Mouse (Mus musculus) MEL (cell line): ENCODE measurements around the gene Chd3.

Experiments
- CTCF ChIP-seq, 3 experiments: IDR thresholded peaks in 2 of 3; conservative IDR thresholded peaks in 1 of 3; 2 replicates each; pipeline ENCODE4 v1.5.1; 2011 to 2012; ENCODE audit warnings: low read length in 3 of 3, low read depth in 2 of 3, mild to moderate bottlenecking in 2 of 3, improper control_type of control experiment in 1 of 3, inconsistent platforms in 1 of 3, mixed read lengths in 1 of 3, moderate library complexity in 1 of 3; ENCODE audit not compliant: control insufficient read depth in 1 of 3, insufficient read depth in 1 of 3, poor library complexity in 1 of 3, severe bottlenecking in 1 of 3
- EP300 ChIP-seq, 2 experiments: IDR thresholded peaks; 2 replicates each; pipeline ENCODE4 v1.6.1; 2011; ENCODE audit warnings: improper control_type of control experiment in 2 of 2, low read length in 2 of 2, low read depth in 1 of 2, mild to moderate bottlenecking in 1 of 2
- GATA1 ChIP-seq: IDR thresholded peaks from 2 replicates; pipeline ENCODE4 v1.6.1; 2011; ENCODE audit warnings: low read depth, low read length, improper control_type of control experiment
- MYB ChIP-seq: IDR thresholded peaks from 2 replicates; pipeline ENCODE4 v1.6.1; 2011; ENCODE audit warnings: mild to moderate bottlenecking, low read depth, low read length, improper control_type of control experiment
- NELFE ChIP-seq: IDR thresholded peaks from 2 replicates; pipeline ENCODE4 v1.6.1; 2011; ENCODE audit warnings: low read depth, low read length, improper control_type of control experiment
- POLR2A ChIP-seq, 2 experiments: IDR thresholded peaks; 2 replicates each; pipeline ENCODE4 v1.6.1; 2011 to 2012; ENCODE audit warnings: low read length in 2 of 2, mild to moderate bottlenecking in 2 of 2, control low read depth in 1 of 2, improper control_type of control experiment in 1 of 2, low read depth in 1 of 2, moderate library complexity in 1 of 2; ENCODE audit not compliant: control insufficient read depth in 1 of 2, insufficient read depth in 1 of 2, poor library complexity in 1 of 2
- TCF12 ChIP-seq: IDR thresholded peaks from 2 replicates; pipeline ENCODE4 v1.6.1; 2014; ENCODE audit warnings: low read depth, mild to moderate bottlenecking, inconsistent platforms, low read length, improper control_type of control experiment, moderate library complexity
- USF1 ChIP-seq: IDR thresholded peaks from 2 replicates; pipeline ENCODE4 v1.6.1; 2014; ENCODE audit warnings: low read depth, mild to moderate bottlenecking, inconsistent platforms, low read length, improper control_type of control experiment, moderate library complexity
- ZNF384 ChIP-seq: IDR thresholded peaks from 2 replicates; pipeline ENCODE4 v1.6.1; 2012; ENCODE audit warnings: low read depth, mild to moderate bottlenecking, inconsistent platforms, low read length, improper control_type of control experiment

DNA sequence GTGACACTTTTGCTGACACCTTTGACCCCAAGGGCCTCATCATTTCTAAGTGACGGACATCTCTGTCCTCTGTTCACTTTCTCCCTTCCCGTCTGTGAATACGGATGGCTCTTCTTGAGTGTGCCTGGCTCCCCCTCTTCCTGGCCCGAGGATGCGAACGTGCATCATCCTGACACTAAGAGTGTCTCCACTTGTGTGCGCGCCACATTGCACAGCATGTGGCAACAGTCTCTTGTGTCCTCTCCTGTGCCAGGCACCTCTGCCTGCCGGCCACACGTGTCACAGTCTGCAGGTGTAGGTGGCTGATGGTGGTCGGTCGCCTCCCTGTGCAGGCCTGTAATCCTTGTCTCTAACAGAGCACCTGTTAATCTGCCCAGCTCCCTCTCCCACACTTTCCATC is 2.4 kb upstream of the Chd3 start:
- TF ChIP-seq TCF12 (no peak), MYB (no peak), USF1 (no peak), GATA1 (no peak), NELFE (no peak), POLR2A (IDR thresholded peaks at IDR 0.05; ENCODE audit: control insufficient read depth in 1 of 2, insufficient read depth in 1 of 2, low read depth in 1 of 2, low read length in 2 of 2, poor library complexity in 1 of 2) (no peak), CTCF (IDR thresholded peaks at IDR 0.05 in 2 of 3, conservative IDR thresholded peaks at IDR 0.05 in 1 of 3; ENCODE audit: control insufficient read depth in 1 of 3, insufficient read depth in 1 of 3, low read depth in 2 of 3, low read length in 3 of 3, poor library complexity in 1 of 3, severe bottlenecking in 1 of 3) (no peak), ZNF384 (no peak), EP300 (IDR thresholded peaks at IDR 0.05; ENCODE audit: low read depth in 1 of 2, low read length in 2 of 2) (no peak)
